Mouse (Mus musculus) lung, embryonic 15.5 days (tissue): ENCODE results near the gene Creb5. TPM values are rescaled to one million over a fixed set of nuclear protein-coding genes. Genes with fewer than 3 reads are reported as not detected.

Experiments used
- ATAC-seq: fragments of 200-750 bp; cut with Nextera tagmentation; 2 replicates; pipeline ENCODE4 v1.8.0; 2017; ENCODE audit warnings: moderate number of reproducible peaks, borderline replicate concordance; ENCODE audit not compliant: low FRiP score, low TSS enrichment; ENCODE audit errors: extremely low read depth
- H3K27ac ChIP-seq: fragments of 300-500 bp; sonication (generic); 2 replicates; pipeline ENCODE4 v1.5.1; 2015; ENCODE audit warnings: moderate library complexity, mild to moderate bottlenecking, inconsistent platforms
- H3K27me3 ChIP-seq: fragments of 300-500 bp; sonication (generic); 2 replicates; pipeline ENCODE4 v1.6.1; 2015; ENCODE audit warnings: inconsistent platforms
- H3K36me3 ChIP-seq: fragments of 300-500 bp; sonication (generic); 2 replicates; pipeline ENCODE4 v1.6.1; 2015; ENCODE audit warnings: inconsistent platforms
- H3K4me1 ChIP-seq: fragments of 300-500 bp; sonication (generic); 2 replicates; pipeline ENCODE4 v1.6.1; 2015; ENCODE audit warnings: inconsistent platforms
- H3K4me2 ChIP-seq: fragments of 300-500 bp; sonication (generic); 2 replicates; pipeline ENCODE4 v1.6.1; 2015; ENCODE audit warnings: inconsistent platforms, mild to moderate bottlenecking, moderate library complexity
- H3K4me3 ChIP-seq: fragments of 300-500 bp; sonication (generic); 2 replicates; pipeline ENCODE4 v1.5.1; 2015; ENCODE audit warnings: mild to moderate bottlenecking, inconsistent platforms
- H3K9ac ChIP-seq: fragments of 300-500 bp; sonication (generic); 2 replicates; pipeline ENCODE4 v1.6.1; 2015; ENCODE audit warnings: inconsistent platforms
- H3K9me3 ChIP-seq: fragments of 300-500 bp; sonication (generic); 2 replicates; pipeline ENCODE4 v1.6.1; 2016; ENCODE audit warnings: inconsistent platforms
- WGBS: fragments of 180-500 bp; shearing (Covaris S2); methylation state at CpG from one replicate; pipeline ENCODE4 v1.1.7; 2015; 5-methylcytosine and 5-hydroxymethylcytosine counted together
- polyA plus RNA-seq: library from polyadenylated mRNA; unstranded; fragments of >200 nt; fragmentation: Nextera tagmentation; extraction: Ambion mirVana; gene quantifications from 2 replicates; pipeline ENCODE4 v1.2.1, GENCODE M21; 2015

The Creb5 gene
- polyA plus RNA-seq, 1 experiment from 2014 or later: 5.8 TPM

DNA sequence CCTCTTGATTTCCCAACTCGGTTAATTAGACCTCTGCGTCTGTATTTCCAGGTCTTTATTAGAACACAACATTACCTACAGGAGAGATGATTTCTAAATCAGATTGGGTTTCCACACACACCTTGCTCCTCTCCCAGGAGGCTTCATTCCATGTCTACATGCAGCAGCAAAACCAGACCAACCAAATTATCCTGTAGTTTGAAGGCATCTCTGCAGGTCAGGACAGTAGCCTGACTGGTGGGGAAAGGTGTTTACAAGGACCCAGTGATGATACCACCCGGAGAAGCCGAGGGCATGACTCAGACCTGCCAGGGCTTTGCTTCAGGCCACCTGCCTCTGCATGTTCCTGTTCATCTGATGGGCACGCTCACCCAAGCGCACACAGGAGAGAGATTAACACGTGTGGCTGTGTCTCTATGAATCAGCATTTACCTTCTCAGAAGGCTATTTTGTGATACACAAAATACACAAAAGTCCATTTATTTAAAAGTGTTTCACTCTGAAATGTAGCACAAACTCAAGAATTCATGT is 355.8 kb downstream of the Creb5 start:
- H3K4me2 ChIP-seq: no peak overlapping the region
- ATAC-seq: no peak
- 84% methylated on average over 7 of the region's 7 CpGs for WGBS
- no peak overlapping the region for H3K4me3 ChIP-seq
- H3K9me3 ChIP-seq: no peaks in the 10 kb centered on the region
- H3K27ac ChIP-seq: no peak overlapping the region
- no peak overlapping the region for H3K9ac ChIP-seq
- H3K36me3 ChIP-seq: no peaks in the 10 kb centered on the region
- no peaks in the 10 kb centered on the region for H3K27me3 ChIP-seq
- 0 out of 2 replicates have a peak, but pooled peaks cover 6% of the 10 kb centered on the region for H3K4me1 ChIP-seq

DNA sequence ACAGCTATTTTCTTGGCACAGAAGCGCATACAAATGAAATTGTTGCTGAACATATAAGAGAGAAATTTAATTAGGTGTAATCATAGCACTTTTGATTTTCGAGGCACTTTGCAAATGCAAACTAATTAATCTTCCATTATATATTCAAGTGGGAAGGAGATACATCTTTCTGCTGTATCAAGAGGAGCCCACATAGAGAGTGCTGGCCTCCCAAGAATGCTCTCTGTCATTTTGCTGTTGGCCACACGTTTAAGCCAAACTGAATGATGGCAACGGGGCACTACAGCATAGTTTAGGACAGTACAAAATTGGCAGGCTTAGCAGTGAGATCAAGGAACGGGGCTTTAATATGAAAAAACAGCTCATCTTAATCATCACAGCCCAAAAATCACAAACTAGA is 356.4 kb downstream of the Creb5 start:
- no peak overlapping the region for H3K27ac ChIP-seq
- H3K27me3 ChIP-seq: no peaks in the 10 kb centered on the region
- no peak overlapping the region for H3K4me3 ChIP-seq
- no peak overlapping the region for H3K9ac ChIP-seq
- no peak for ATAC-seq
- no peaks in the 10 kb centered on the region for H3K9me3 ChIP-seq
- no peak overlapping the region for H3K4me2 ChIP-seq
- H3K36me3 ChIP-seq: no peaks in the 10 kb centered on the region
- 50% methylated on average over 5 of the region's 5 CpGs for WGBS
- H3K4me1 ChIP-seq: 0 out of 2 replicates have a peak, but pooled peaks cover 6% of the 10 kb centered on the region

DNA sequence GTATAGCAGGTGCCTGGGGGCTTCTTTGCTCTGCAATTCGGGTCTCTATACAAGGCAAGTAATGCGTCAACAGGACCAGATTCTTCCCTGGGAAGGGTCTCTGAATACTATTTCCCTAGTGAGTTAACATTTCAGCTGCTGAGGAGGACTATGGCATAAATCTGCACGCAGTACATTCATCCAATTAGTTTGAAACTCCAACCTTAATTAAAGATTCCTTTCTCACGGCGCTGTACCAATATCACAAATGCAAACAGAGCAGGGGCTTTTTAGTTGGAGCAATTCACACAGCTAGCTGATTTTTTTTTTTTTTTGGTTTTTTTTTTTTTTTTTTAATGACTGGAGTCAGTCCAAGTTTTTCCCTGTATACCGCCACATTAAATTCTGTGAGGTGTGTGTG is 357.0 kb downstream of the Creb5 start:
- 72% methylated on average over 6 of the region's 6 CpGs for WGBS
- 0 out of 2 replicates have a peak, but pooled peaks cover 6% of the 10 kb centered on the region for H3K4me1 ChIP-seq
- H3K27ac ChIP-seq: no peak overlapping the region
- no peak overlapping the region for H3K9ac ChIP-seq
- no peak overlapping the region for H3K4me3 ChIP-seq
- H3K4me2 ChIP-seq: no peak overlapping the region
- no peaks in the 10 kb centered on the region for H3K9me3 ChIP-seq
- no peak for ATAC-seq
- H3K36me3 ChIP-seq: no peaks in the 10 kb centered on the region
- H3K27me3 ChIP-seq: no peaks in the 10 kb centered on the region

DNA sequence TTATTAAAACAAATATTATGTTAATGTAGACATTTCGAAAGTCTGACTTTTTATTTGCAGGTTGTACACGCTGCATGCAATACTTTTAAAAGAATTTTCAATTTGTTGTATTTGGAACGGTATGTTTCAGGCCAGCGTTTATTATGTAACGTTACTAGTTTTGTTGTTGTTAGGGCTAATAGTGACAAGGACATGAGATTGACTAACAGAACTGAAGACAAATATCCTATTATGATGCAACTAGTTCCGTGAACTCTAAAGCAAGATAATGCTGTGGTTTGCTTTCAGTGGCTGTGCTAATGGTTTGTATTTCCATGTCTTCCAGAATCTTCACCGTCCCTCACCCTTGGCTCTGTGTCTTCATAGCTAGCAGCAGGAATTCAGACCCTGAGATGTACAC is 357.9 kb downstream of the Creb5 start:
- Histone ChIP-seq H3K4me1 (0 out of 2 replicates have a peak, but pooled peaks cover 6% of the 10 kb centered on the region), H3K9me3 (no peaks in the 10 kb centered on the region), H3K27me3 (no peaks in the 10 kb centered on the region), H3K4me3 (no peak overlapping the region), H3K27ac (no peak overlapping the region), H3K36me3 (no peaks in the 10 kb centered on the region), H3K9ac (no peak overlapping the region), H3K4me2 (no peak overlapping the region)
- 79% methylated on average over 7 of the region's 7 CpGs for WGBS
- no peak for ATAC-seq

DNA sequence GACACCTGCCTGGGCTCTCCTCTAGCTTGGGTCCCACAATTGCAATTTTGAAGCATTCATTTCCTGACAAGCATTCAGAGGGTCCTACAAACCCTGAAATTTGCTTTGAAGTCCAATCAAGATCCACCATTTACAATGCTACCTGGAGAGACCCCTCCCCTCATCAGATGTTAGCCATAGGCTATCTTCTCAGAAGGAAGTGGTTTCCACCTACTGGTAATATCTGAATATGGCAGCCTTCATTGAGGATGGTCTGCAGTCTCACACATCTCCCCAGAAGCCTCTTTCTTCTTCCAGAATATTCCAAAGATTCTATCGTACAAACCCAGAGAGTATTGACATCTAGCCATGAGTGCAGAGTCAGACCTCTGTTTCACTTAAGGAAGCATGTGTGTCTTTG is 362.7 kb downstream of the Creb5 start:
- peaks cover 15% of the 10 kb centered on the region for H3K4me1 ChIP-seq
- no peak overlapping the region for H3K4me2 ChIP-seq
- WGBS: 90% methylated on average over 1 of the region's 1 CpGs
- no peak overlapping the region for H3K27ac ChIP-seq
- H3K4me3 ChIP-seq: no peak overlapping the region
- H3K36me3 ChIP-seq: no peaks in the 10 kb centered on the region
- no peak overlapping the region for H3K9ac ChIP-seq
- H3K9me3 ChIP-seq: no peaks in the 10 kb centered on the region
- no peak for ATAC-seq
- H3K27me3 ChIP-seq: no peaks in the 10 kb centered on the region

DNA sequence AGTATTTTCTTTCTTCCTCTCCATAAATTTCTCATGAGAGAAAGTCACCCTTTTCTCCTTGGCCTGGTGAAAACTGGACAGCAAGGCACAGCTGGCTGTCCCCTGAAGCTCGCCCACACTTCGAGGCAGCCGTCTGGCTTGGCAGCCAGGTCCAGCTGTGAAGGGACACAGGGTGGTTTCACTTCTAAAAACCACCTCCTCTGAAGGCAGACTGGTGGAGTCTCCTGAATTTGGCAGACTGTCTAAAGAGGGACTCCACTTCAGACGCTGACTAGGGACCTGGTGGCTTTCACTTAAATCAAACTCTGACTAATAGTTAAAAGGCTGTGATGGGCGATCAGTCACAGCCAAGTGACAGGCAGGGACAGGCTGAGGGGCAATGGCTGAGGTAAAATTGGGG is 365.6 kb downstream of the Creb5 start:
- H3K4me2 ChIP-seq: no peak overlapping the region
- no peaks in the 10 kb centered on the region for H3K36me3 ChIP-seq
- H3K27me3 ChIP-seq: no peaks in the 10 kb centered on the region
- H3K27ac ChIP-seq: no peak overlapping the region
- no peak overlapping the region for H3K9ac ChIP-seq
- WGBS: 39% methylated on average over 5 of the region's 5 CpGs
- no peaks in the 10 kb centered on the region for H3K9me3 ChIP-seq
- no peak for ATAC-seq
- H3K4me3 ChIP-seq: no peak overlapping the region
- peaks cover 26% of the 10 kb centered on the region for H3K4me1 ChIP-seq

DNA sequence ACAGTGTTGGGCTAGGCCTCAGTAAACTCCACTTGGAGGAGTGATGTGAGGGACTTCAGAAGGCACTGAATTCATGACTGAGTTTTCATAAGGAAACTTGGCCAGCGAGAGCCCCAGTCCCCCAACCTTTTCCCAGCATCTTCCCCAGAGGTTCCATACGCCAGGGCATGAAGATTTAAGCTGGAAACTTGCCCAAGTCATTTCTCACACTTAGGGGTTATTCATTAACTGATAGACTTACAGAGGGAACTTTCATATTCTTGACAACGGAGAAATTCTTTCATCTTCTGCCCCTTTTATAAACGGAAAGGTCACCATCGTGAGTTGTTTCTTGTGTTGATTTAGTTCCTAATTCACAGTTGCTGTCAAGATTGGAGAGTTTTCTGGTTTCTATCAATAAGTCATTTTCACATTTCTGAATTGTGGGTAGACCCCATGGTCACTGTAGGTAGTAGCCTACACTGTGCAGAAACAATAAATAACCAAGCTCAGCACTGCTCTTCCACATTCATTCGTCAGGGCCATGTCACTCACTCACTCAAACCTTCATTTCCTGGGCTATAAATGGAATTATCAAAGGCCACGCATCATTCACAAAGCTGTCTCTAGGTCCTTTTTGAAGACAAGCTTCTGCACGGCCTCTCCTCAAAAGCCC is 366.8 kb downstream of the Creb5 start:
- ATAC-seq: peak; percentile 52; the same call in 1 of the 2 replicates

DNA sequence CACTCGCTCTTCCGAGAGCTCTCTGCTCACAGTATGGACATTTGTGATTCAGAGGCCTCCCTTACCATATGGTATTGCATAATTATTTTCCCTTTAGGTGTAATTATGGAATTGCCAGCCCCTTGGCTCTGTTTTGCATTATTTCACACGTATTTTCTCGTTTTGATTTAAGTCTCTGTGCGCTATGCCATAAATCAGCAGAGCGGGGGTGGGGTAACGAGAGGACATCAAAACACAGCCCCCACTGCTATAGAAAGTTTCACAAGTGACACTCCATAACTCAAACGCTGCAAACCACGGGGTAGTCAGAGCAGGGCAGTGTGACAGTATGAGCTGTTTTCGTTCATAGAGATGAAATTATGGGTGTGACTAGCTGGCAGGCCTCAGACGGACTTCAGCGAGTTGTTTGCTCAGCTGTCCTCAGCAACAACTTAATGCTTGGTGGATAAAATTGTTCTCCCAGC is 367.3 kb downstream of the Creb5 start:
- peak; percentile 74; the same call in 1 of the 2 replicates for ATAC-seq
- Histone ChIP-seq H3K4me2 (peak overlapping the region; percentile 21), H3K4me1 (peaks cover 34% of the 10 kb centered on the region), H3K9me3 (no peaks in the 10 kb centered on the region), H3K27ac (peak overlapping the region; percentile 63), H3K36me3 (no peaks in the 10 kb centered on the region), H3K9ac (no peak overlapping the region), H3K4me3 (no peak overlapping the region), H3K27me3 (no peaks in the 10 kb centered on the region)
- 24% methylated on average over 12 of the region's 12 CpGs for WGBS

More for the DNA sequence above, 366.8 kb downstream of the Creb5 start:
- Histone ChIP-seq H3K4me2 (peak overlapping the region; percentile 21), H3K27me3 (no peaks in the 10 kb centered on the region), H3K4me1 (peaks cover 29% of the 10 kb centered on the region), H3K9ac (no peak overlapping the region), H3K36me3 (no peaks in the 10 kb centered on the region), H3K27ac (peak overlapping the region; percentile 63), H3K4me3 (no peak overlapping the region), H3K9me3 (no peaks in the 10 kb centered on the region)
- 19% methylated on average over 8 of the region's 8 CpGs for WGBS

DNA sequence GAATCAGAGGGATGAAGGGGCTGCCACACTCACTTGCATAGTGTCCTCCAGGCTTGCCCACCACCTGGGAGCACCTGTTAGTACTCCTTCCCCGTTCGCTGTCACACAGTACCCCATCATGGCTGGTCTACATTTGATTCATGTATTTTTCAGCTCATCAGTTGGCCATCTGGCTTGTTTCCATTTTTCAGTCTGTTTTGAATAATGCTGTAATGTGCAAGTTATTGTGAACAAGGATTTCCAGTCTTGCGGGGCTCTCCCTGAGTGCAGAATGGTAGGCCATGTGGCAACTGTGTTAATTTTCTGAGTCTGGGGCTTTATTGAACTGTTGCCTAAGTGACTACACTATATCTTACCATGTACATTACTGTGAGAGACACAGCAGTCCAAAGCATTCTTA is 369.4 kb downstream of the Creb5 start:
- no peak for ATAC-seq

DNA sequence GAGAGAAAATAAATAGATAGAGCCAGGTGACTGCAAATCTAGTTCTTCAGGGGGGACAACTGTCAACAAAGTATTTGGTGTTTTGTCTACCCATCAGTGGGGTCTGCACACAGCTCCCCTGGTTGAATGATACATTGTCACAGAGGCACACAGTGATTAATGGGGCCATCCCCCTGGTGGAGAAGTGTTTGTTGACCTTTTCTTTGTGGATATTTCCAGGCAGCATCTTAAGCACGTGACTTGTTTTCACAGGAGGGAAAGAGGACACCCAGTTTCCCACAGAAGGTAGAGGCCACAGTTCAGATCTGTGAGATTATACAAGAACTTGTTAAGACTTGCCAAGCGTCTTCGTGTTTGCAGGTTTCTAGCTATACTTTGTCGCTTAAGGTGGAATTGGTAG is 370.4 kb downstream of the Creb5 start:
- Histone ChIP-seq H3K36me3 (no peaks in the 10 kb centered on the region), H3K4me3 (no peak overlapping the region), H3K9me3 (no peaks in the 10 kb centered on the region), H3K27me3 (no peaks in the 10 kb centered on the region), H3K9ac (no peak overlapping the region), H3K27ac (no peak overlapping the region), H3K4me1 (peaks cover 38% of the 10 kb centered on the region), H3K4me2 (no peak overlapping the region)
- ATAC-seq: no peak
- 48% methylated on average over 4 of the region's 4 CpGs for WGBS

More for the DNA sequence above, 369.4 kb downstream of the Creb5 start:
- 65% methylated on average over 3 of the region's 3 CpGs for WGBS
- no peak overlapping the region for H3K4me2 ChIP-seq
- H3K4me1 ChIP-seq: peaks cover 38% of the 10 kb centered on the region
- H3K9me3 ChIP-seq: no peaks in the 10 kb centered on the region
- no peaks in the 10 kb centered on the region for H3K27me3 ChIP-seq
- H3K4me3 ChIP-seq: no peak overlapping the region
- no peak overlapping the region for H3K9ac ChIP-seq
- no peaks in the 10 kb centered on the region for H3K36me3 ChIP-seq
- H3K27ac ChIP-seq: no peak overlapping the region

DNA sequence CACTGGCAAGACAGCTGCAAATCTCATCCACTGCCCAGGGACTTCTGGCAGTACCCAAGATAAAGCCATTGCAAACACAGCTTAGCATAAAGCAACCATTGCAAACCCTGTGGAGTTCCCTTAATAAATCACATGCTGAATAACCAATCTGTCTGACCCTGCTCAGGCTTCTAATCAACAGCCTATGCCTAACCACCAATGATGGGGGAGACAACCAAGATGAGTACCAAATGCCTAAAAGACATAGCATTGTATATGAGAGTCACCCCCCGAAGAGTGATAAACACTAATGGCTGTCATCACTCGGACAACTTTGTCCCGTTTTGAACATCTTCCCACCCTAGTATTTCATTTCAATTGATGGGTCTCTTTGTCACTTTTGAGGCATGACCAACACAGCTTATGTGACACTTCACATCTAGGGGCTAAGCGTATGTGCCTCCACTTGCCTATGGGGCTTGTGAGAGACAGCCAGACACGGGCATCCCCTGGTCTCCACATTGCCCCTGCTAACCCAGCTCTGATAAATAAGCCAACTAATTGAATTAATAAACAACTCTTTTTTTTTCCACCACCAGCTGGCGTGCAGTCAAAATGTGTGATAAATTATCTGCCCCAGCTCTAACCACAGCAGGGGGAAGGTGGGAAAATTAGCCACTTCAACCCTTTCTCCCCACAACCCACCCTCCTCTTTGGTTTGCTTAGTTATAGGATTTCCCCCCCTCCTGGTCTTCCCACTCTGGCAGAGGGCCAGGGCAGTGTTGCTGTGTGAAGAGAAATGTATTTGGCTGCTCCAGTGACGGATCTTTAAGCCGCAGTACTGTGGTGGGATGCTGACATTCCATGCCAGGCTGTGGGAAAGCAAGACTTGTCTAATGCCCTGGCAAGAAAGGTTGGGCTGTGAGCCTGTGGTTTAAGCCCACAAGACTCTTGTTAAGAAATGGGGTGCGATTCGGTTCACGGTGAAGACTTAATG is 376.1 kb downstream of the Creb5 start:
- H3K4me3 ChIP-seq: no peak overlapping the region
- H3K27ac ChIP-seq: 0 out of 2 replicates have a peak overlapping the region, but pooled peaks have one; percentile 21
- H3K9me3 ChIP-seq: no peaks in the 10 kb centered on the region
- H3K36me3 ChIP-seq: no peaks in the 10 kb centered on the region
- H3K4me2 ChIP-seq: no peak overlapping the region
- H3K9ac ChIP-seq: no peak overlapping the region
- ATAC-seq: peak; percentile 51; the same call in 1 of the 2 replicates
- WGBS: 36% methylated on average over 11 of the region's 11 CpGs
- peaks cover 36% of the 10 kb centered on the region for H3K4me1 ChIP-seq
- H3K27me3 ChIP-seq: no peaks in the 10 kb centered on the region
